Mouse (Mus musculus) large intestine, adult 2 months (tissue): Measurements from ENCODE around the gene Ccnjl. TPM values are rescaled to one million over a fixed set of nuclear protein-coding genes. Genes with fewer than 3 reads are reported as not detected.

Experiments used
- DNase-seq: peaks from one replicate; pipeline ENCODE4 v3.0.0-alpha.2; 2012; ENCODE audit warnings: low read depth, low spot score
- WGBS: fragments of 180-500 bp; shearing (Covaris S2); methylation state at CpG from one replicate; pipeline ENCODE4 v1.1.7; 2018; 5-methylcytosine and 5-hydroxymethylcytosine counted together
- polyA plus RNA-seq: library from polyadenylated mRNA; depleted of rRNA; stranded (reverse); fragments of >200 nt; gene quantifications from 2 replicates; pipeline ENCODE4 v1.2.3, GENCODE M21; 2012; rRNA removed

Gene Ccnjl
- polyA plus RNA-seq, 1 experiment = 7.0 TPM

DNA sequence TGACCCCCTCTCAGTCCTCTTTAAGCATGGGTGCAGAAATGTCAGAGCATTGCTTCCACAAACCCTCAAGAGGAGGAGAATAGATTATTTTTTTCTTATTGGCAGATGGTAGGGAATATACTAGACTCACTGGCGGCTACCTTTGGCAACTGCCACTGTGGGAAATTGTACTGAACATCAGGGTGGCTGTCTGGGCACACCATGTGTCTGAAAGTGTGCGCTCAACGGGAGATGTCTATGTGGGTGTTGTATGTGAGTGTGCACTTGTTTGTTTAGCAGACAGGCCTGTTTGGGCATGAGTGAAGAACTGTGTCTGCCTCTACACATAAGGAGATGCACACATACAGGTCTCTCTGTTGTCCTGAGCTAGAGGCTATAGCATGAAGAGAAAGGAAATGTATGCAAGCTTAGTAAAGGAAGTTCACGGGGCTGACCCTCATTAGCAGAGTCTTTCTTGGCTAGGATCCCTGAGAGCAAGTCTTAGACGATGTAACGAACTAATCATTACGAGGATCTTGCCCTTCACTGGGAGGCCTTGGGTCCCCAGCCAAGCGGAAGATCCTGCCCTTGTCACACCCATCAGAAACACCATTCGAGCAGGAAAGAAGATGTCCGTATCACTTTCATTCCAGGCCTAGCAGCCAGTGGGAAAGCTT, 81.5 kb downstream of the Ccnjl start:
- peak; percentile 45 for DNase-seq
- 39% methylated on average over 10 of the region's 10 CpGs for WGBS

DNA sequence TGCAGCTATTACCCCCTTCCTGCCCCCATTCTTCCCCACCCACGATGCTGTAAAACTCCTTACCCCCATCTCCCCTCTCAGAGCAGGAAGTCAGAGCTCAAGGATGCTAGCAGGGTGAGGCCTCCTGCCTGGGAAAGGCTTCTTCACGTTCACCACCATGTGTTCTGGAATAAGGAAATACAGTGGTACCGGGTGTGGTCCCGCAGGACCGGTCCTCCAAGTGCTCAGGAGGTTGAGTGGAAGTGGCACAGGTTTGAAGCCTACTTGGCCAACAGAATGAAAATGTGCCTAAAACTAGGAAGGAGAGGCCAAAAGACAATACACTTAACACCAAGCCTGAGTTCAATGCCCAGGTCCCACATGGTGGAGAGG, 82.1 kb downstream of the Ccnjl start:
- peak; percentile 57 for DNase-seq
- WGBS = 12% methylated on average over 5 of the region's 5 CpGs

DNA sequence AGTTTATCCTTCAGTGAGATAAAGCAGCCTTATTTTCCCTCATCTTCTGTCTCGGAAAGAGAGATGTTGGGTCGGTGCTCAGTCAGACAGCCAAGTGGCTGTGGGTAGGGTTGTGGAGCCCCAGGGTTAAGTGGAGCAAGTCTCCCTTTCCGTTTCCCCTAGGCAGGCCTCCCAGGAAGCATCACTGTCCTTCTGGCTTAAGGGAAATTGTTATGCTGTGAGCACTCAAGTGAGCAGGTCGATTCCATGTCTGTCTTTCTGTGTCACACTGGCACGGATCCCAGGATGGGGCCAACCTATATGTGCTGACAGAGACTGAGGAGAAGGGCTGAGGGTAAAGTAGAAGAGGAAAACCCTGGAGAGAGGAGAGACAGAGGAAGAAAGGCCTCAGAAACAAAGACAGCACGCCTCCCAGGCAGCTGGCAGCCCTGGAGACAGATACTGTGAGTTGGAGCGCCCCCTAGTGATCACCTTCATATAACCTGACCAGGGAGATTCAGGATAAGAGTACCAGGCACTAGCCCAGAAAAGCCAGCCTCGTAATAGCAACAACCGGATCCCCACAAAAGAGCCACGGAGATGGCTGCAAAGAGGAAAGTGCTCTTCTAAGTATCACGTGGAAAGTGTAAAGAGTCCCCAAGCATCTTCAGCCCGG, 84.4 kb downstream of the Ccnjl start:
- 25% methylated on average over 12 of the region's 12 CpGs for WGBS
- peak; percentile 75 for DNase-seq

DNA sequence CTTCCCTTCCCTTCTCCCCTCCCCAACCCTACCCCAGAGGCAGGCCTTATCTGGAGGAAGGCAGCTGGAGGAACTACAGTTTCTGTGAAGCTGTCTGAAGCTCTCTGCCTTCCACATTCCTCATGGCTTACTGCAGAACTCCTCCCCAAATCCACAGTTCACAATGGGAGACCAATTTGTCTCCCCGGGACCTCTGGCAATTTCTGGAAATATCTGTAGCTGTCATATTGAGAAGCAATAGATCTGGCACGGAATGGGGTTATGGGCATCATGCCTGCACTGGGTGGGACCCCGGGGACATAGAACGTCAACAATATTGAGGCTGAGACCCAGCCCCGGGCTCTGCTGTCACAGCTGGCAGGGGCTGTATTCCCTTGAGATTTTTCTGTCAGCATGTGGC, 89.3 kb downstream of the Ccnjl start:
- 75% methylated on average over 5 of the region's 5 CpGs for WGBS
- DNase-seq = no peak

DNA sequence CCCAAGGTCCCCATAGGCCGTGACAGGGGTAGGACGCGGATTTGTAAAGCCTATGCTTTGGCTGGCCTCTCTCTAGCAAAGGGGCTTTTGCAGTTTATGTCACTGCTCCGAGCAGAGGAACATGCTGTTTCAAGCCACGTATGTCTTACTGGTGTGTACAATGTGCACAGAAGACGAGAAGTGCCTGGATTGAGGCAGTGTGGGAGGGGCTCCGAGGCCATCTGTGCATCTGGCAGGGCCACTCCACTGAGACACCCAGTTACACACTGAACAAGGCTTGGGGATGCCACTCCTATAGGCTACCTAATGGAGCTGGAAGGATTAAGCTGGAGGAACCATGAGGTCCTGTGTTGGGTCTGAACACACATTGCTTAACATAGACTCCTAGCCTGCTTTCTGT, 89.8 kb downstream of the Ccnjl start:
- no peak for DNase-seq
- WGBS = 66% methylated on average over 7 of the region's 7 CpGs

DNA sequence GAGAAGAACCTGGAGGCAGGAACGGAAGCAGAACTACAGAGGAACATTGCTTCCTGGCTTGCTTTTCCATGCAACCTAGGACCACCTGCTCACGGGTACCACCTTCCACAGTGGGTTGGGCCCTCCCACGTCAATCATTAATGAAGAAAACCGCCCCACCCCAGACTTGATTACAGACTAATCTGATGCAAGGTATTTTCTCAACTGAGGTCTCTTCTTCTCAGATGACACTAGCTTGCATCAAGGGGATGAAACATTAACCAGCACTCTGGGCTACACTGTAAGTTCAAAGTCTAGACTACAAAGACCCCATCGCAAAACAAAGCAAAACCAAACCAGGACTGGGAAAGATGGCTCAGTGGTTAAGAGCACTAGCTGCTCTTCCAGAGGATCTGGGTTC, 93.2 kb downstream of the Ccnjl start:
- DNase-seq = no peak

DNA sequence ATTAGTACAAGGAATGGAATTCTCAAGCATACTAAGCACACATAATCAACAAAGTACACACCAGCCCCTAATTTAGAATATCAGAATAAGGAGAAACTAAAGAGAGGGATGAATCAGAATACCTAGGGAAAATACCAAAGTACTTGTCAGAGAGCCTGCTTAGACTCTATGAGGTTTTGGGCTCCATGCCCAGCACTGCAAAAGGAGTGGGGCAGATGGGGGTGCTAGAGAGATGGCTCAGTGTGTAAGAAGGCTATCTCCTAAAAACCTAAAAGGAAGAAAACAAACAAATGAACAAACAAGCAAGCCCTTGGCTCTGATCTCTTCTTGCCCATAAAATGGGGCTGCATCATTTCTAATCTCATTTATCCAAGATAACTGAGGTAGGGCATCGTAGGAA, 95.8 kb downstream of the Ccnjl start:
- DNase-seq = no peak
- WGBS = 95% methylated on average over 1 of the region's 1 CpGs

More for the DNA sequence above, 93.2 kb downstream of the Ccnjl start:
- 34% methylated on average over 5 of the region's 5 CpGs for WGBS

DNA sequence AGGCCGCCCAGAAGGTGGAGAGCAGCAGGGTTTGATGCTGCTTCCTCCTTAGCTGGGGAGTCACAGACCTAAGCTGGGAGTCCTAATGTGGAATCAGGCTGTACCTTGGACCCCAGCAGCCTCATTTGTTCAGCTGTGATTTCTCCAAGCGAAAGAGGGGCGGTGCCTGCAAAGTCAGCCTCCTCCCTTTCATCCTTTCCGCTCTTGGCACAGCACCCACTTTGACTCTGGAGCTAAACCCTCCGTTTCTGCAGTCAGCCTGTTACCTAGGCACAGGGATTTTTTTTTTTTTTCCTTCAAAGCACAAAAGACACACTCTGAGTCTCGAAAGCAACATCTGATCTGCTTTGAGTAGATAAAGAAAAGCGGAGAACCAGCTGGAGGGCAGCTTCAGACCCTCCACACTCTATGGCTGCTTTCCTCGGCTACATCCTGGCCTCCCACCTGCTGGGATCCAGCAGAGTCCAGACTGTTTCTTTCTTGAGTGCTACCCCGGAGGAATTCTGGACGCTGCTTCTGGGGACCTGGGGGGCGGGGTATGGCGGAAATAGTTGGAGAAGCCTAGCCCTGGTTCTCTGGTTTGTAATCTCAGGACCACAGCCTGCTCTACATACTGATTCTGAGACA, 97.8 kb downstream of the Ccnjl start:
- 10% methylated on average over 12 of the region's 12 CpGs for WGBS

DNA sequence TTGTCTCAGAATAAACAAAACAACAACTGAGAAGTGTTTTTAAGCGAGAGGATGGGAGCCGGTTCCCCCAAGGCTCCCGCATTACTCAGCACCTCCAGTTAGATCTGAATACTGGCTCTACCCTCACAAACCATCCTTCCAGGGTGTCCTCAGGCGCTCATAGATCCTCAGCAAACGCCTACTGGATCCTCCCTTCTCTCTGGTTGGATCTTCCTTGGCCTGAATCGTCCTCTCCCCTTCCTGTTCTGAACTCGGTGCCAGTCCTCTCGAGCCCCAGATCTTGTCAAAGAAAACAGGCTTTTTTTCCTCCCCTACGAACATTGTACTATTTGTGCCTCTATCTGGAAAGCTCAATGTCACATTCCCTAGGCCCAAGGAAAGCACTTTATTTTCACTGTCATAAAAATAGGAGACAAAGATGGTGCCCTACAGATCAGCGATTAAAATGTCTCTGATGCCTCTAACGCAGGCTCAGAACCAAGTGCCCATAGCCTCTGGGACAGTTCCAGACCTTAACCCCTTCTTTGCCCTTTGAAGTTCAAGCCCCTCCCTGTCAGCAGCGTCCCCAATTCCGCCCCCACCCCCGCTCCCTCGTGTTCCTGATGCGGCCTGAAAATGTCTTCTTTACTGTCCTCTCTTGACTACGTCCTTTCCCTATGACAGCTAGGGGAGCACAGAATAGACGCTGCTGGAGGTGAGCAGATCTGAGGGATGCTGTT, 98.5 kb downstream of the Ccnjl start:
- 40% methylated on average over 18 of the region's 18 CpGs for WGBS
- no peak for DNase-seq

More for the DNA sequence above, 97.8 kb downstream of the Ccnjl start:
- DNase-seq = peak; percentile 77

DNA sequence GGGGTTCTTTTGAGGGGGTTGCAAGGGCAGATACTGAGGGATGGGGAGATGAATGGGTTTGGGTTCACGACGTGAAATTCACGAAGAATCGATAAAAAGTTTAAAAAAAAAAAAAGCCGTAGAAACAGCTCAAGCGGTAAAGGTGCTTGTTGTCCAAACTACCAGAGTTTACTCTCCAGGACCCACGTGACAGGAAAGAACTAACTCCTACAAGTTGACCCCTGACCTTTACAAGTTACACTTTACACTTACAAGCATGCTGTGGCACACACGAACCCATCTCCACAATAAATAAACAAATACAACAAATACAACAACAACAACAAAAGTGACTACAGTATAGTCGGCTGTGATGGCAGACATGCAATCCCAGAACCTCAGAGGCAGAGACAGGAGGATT, 103.1 kb downstream of the Ccnjl start:
- DNase-seq = no peak
- 87% methylated on average over 9 of the region's 9 CpGs for WGBS

DNA sequence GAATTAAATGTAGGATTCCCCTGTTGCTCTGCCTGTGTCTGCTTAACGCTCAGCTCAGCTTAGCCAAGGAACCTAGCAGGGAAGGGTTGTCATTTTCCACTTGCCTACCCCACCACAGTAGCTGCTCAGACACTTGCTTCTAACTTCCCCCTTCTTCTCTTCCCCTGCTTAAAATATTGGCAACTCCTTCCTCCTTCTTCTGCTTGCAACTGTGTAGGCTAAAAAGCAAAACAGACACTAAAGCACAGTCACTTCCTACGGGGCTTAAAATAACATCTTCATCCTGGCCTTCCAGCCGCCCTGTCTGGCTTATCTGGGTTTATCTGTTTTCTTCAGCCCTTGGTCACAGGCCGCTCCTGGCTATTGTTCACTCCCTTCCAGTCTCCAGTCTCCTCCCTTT, 104.0 kb downstream of the Ccnjl start:
- DNase-seq = no peak
- 60% methylated on average over 4 of the region's 4 CpGs for WGBS

DNA sequence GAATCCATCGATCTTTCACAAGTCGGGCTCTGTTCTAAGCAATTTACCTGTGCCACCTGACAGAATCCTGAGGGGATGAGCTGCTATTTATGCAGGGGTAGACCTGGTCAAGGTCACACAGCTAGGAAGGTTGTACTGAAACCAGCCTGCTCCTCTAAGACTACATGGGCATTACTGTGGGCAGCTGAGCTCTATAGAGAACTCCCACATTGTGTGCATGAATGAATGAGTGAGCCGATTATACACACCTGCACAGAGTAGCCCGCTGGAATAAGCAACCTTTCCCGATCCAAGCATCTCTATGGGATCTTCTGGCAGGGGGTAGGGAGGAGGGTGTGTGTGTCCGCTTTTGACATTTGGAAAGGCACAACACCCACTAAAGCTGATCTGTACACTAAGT, 104.6 kb downstream of the Ccnjl start:
- no peak for DNase-seq
- 88% methylated on average over 6 of the region's 6 CpGs for WGBS

DNA sequence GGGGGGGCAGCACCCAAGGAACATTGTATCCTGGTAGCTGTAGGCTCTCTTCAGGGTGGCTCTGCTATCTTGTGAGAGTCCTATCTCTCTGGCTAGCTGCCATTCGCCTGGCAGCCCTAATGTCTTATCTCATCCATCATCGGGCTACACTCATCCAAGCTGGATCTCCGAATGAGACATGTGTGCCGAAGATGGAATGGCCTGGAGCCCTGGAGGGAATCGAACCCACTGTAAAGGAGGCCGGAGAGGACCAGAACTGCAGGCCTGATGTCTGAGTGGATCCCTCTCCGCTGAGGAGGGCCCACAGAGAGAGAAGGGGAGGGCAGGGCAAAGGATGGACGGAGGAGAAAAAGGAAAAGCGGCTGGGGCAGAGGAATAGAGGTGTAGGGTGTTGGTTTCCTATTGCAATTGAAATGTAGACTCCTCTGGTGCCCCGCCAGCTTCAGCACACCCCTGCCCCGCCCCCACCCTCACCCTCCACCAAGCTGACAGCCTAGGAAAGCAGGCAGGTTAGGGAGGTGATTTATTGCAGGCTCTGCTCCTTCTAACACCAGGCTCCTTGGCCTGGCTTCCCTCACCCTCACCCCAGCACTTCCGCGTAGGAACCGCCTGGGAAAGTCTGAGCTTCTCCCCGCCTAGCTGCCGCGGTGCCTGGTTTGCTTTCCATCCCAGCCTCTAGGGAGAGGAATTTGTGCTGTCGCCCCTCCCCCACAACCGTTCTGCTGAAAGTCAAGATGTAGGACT, 105.2 kb downstream of the Ccnjl start:
- peak; percentile 45 for DNase-seq
- WGBS = 13% methylated on average over 19 of the region's 19 CpGs

Other genes starting within 250 kb of the Ccnjl start
- 29.5 and 34.5 TPM in 2 replicates for gene Pttg1, start 102.5 kb upstream of the Ccnjl start, polyA plus RNA-seq
- gene Slu7, start 95.0 kb upstream of the Ccnjl start, polyA plus RNA-seq = 3.4 and 4.0 TPM in 2 replicates
- gene C1qtnf2, start 54.5 kb upstream of the Ccnjl start, polyA plus RNA-seq = 6.8 and 8.6 TPM in 2 replicates
- gene 4933415A04Rik, start 58.3 kb downstream of the Ccnjl start, polyA plus RNA-seq = 1.1 TPM in 2 replicates
- gene Fabp6, start 72.8 kb downstream of the Ccnjl start, polyA plus RNA-seq = 632 and 6,441 TPM in 2 replicates
- gene Pwwp2a, start 153.2 kb downstream of the Ccnjl start, polyA plus RNA-seq = 10.4 and 14.5 TPM in 2 replicates
- 11.7 and 11.8 TPM in 2 replicates for gene Ttc1, start 219.2 kb downstream of the Ccnjl start, polyA plus RNA-seq